ENCODE assay signal across 17 mouse cellular contexts in genomic region chr6:54265384-54265783, GRCm38 (mm10).
"Had no signal": no experiment of that assay in that cellular context is flagged by ENCODE, and none has a peak within 500 bp of the region (broad histone marks: within the 10 kb centered on the region; RNA-seq: fewer than 3 reads in every experiment).

No protein-coding gene starts in this region.

- DNase-seq: lung, adult 18-20 months; lung, embryonic 14.5 days; lung, postnatal 10 days; lung, postnatal 4 days; midbrain, embryonic 14.5 days; right cerebral cortex, adult 18-20 months; right cerebral cortex, postnatal 25 days; right cerebral cortex, postnatal 4 days; spleen, adult 18-20 months; thymus, adult 18-20 months; thymus, postnatal 14 days; thymus, postnatal 36 days had no signal

- H3K27me3 ChIP-seq: midbrain, embryonic 12.5 days; neural tube, embryonic 13.5 days; neural tube, embryonic 15.5 days had no signal

- H3K4me3 ChIP-seq: midbrain, embryonic 10.5 days; midbrain, embryonic 12.5 days; myocyte; neural tube, embryonic 13.5 days; neural tube, embryonic 15.5 days had no signal

- H3K4me1 ChIP-seq: midbrain, embryonic 12.5 days; neural tube, embryonic 15.5 days had no signal

- H3K27ac ChIP-seq: midbrain, embryonic 10.5 days; midbrain, embryonic 12.5 days; neural tube, embryonic 13.5 days; neural tube, embryonic 15.5 days had no signal
